Mouse (Mus musculus): ENCODE results near the gene Csf2rb2. TPM values are rescaled to one million over a fixed set of nuclear protein-coding genes. Genes with fewer than 3 reads are reported as not detected.
A peak's percentile ranks its signal among the peaks of the same experiment; 100 is the strongest.
"Not testable (repeated sequence)": the region's sequence is repeated elsewhere in the genome, so short reads cannot be mapped to it uniquely, and the experiment has no call there.

Csf2rb2 gene
- 17.2 and 19.9 TPM in 2 replicates for polyA plus RNA-seq (2012; rRNA removed)

- WGBS: 38% methylated on average over 10 of the region's 10 CpGs
- peak within 1 kb of the TSS; percentile 11; the same call in 1 of the 2 replicates for H3K4me3 ChIP-seq (ENCODE audit: control insufficient read depth, insufficient read depth, low read length)
- DNase-seq: no peak
- no peak for TF ChIP-seq CTCF (IDR thresholded peaks at IDR 0.05; ENCODE audit: borderline replicate concordance, control insufficient read depth, extremely low read depth, insufficient read depth, low read length, poor library complexity)
- no peak for TF ChIP-seq POLR2A (IDR thresholded peaks at IDR 0.05; ENCODE audit: control insufficient read depth, extremely low read depth, insufficient read depth, low read length, poor library complexity)
- no peaks in the 10 kb centered on the region for H3K36me3 ChIP-seq (ENCODE audit: control insufficient read depth, insufficient read depth, low read length)
- H3K4me1 ChIP-seq (replicated peaks; ENCODE audit: control insufficient read depth, insufficient read depth, low read length): no peaks in the 10 kb centered on the region; the same call in 1 of the 2 replicates
- no peaks in the 10 kb centered on the region for H3K27me3 ChIP-seq (ENCODE audit: control insufficient read depth, insufficient read depth, low read length)
- H3K27ac ChIP-seq (ENCODE audit: control insufficient read depth, insufficient read depth, low read length): no peak within 1 kb of the TSS
Measured at GRCm38 (mm10) chr15:78305341-78305933, at the start of gene Csf2rb2. Csf2rb2 (minus strand) TSS chr15:78305721.

GRCm38 (mm10) chr15:78354958-78355357 lies 49.4 kb upstream of the Csf2rb2 start:
- peak; percentile 48 for DNase-seq

GRCm38 (mm10) chr15:78351586-78352165 lies 46.2 kb upstream of the Csf2rb2 start:
- Histone ChIP-seq H3K27me3 (ENCODE audit: control insufficient read depth, insufficient read depth, low read length) (no peaks in the 10 kb centered on the region), H3K4me3 (ENCODE audit: control insufficient read depth, insufficient read depth, low read length) (no peak overlapping the region), H3K36me3 (ENCODE audit: control insufficient read depth, insufficient read depth, low read length) (no peaks in the 10 kb centered on the region), H3K4me1 (replicated peaks; ENCODE audit: control insufficient read depth, insufficient read depth, low read length) (no peaks in the 10 kb centered on the region), H3K27ac (ENCODE audit: control insufficient read depth, insufficient read depth, low read length) (no peak overlapping the region)
- DNase-seq: no peak
- no peak for TF ChIP-seq POLR2A (IDR thresholded peaks at IDR 0.05; ENCODE audit: control insufficient read depth, extremely low read depth, insufficient read depth, low read length, poor library complexity)
- no peak for TF ChIP-seq CTCF (IDR thresholded peaks at IDR 0.05; ENCODE audit: borderline replicate concordance, control insufficient read depth, extremely low read depth, insufficient read depth, low read length, poor library complexity)
- WGBS: 80% methylated on average over 3 of the region's 3 CpGs

More at GRCm38 (mm10) chr15:78354958-78355357, 49.4 kb upstream of the Csf2rb2 start:
- Histone ChIP-seq H3K4me1 (replicated peaks; ENCODE audit: control insufficient read depth, insufficient read depth, low read length) (no peaks in the 10 kb centered on the region), H3K36me3 (ENCODE audit: control insufficient read depth, insufficient read depth, low read length) (no peaks in the 10 kb centered on the region), H3K27me3 (ENCODE audit: control insufficient read depth, insufficient read depth, low read length) (no peaks in the 10 kb centered on the region), H3K4me3 (ENCODE audit: control insufficient read depth, insufficient read depth, low read length) (no peak overlapping the region), H3K27ac (ENCODE audit: control insufficient read depth, insufficient read depth, low read length) (no peak overlapping the region)
- 0% methylated on average over 1 of the region's 1 CpGs for WGBS
- TF ChIP-seq CTCF (IDR thresholded peaks at IDR 0.05; ENCODE audit: borderline replicate concordance, control insufficient read depth, extremely low read depth, insufficient read depth, low read length, poor library complexity) (no peak), POLR2A (IDR thresholded peaks at IDR 0.05; ENCODE audit: control insufficient read depth, extremely low read depth, insufficient read depth, low read length, poor library complexity) (no peak)

DNA sequence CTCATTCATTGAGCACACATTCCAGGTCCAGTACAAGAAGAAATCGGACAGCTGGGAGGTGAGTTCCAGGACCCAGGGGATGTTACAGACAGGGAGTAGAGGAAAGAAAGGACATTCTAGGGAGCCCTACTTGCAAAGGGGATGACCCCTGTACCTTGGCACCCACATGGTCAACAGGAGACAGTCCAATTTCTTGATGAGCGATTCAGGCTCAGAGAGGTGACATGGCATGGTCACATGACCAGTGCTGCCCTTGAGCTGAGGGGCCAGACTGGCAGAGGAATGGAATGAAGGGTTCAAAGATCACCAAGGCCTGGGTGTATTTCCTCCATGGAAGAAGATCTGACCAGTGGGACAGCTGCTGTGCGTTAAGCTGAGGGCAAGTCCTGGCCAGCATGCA lies 39.0 kb upstream of the Csf2rb2 start:
- DNase-seq: no peak
- Histone ChIP-seq H3K4me1 (replicated peaks; ENCODE audit: control insufficient read depth, insufficient read depth, low read length) (no peaks in the 10 kb centered on the region), H3K27ac (ENCODE audit: control insufficient read depth, insufficient read depth, low read length) (no peak overlapping the region), H3K4me3 (ENCODE audit: control insufficient read depth, insufficient read depth, low read length) (no peak overlapping the region), H3K36me3 (ENCODE audit: control insufficient read depth, insufficient read depth, low read length) (no peaks in the 10 kb centered on the region), H3K27me3 (ENCODE audit: control insufficient read depth, insufficient read depth, low read length) (no peaks in the 10 kb centered on the region)
- no peak for TF ChIP-seq POLR2A (IDR thresholded peaks at IDR 0.05; ENCODE audit: control insufficient read depth, extremely low read depth, insufficient read depth, low read length, poor library complexity)
- no peak for TF ChIP-seq CTCF (IDR thresholded peaks at IDR 0.05; ENCODE audit: borderline replicate concordance, control insufficient read depth, extremely low read depth, insufficient read depth, low read length, poor library complexity)
- 97% methylated on average over 3 of the region's 3 CpGs for WGBS

GRCm38 (mm10) chr15:78343683-78344082 lies 38.2 kb upstream of the Csf2rb2 start:
- Histone ChIP-seq H3K4me3 (ENCODE audit: control insufficient read depth, insufficient read depth, low read length) (no peak overlapping the region), H3K27ac (ENCODE audit: control insufficient read depth, insufficient read depth, low read length) (no peak overlapping the region), H3K27me3 (ENCODE audit: control insufficient read depth, insufficient read depth, low read length) (no peaks in the 10 kb centered on the region), H3K36me3 (ENCODE audit: control insufficient read depth, insufficient read depth, low read length) (no peaks in the 10 kb centered on the region), H3K4me1 (replicated peaks; ENCODE audit: control insufficient read depth, insufficient read depth, low read length) (no peaks in the 10 kb centered on the region)
- no peak for DNase-seq
- TF ChIP-seq POLR2A (IDR thresholded peaks at IDR 0.05; ENCODE audit: control insufficient read depth, extremely low read depth, insufficient read depth, low read length, poor library complexity) (no peak), CTCF (IDR thresholded peaks at IDR 0.05; ENCODE audit: borderline replicate concordance, control insufficient read depth, extremely low read depth, insufficient read depth, low read length, poor library complexity) (no peak)
- WGBS: 86% methylated on average over 1 of the region's 1 CpGs

- H3K4me1 ChIP-seq (replicated peaks; ENCODE audit: control insufficient read depth, insufficient read depth, low read length); H3K36me3 ChIP-seq (ENCODE audit: control insufficient read depth, insufficient read depth, low read length); H3K27me3 ChIP-seq (ENCODE audit: control insufficient read depth, insufficient read depth, low read length); H3K27ac ChIP-seq (ENCODE audit: control insufficient read depth, insufficient read depth, low read length); DNase-seq; H3K4me3 ChIP-seq (ENCODE audit: control insufficient read depth, insufficient read depth, low read length): not testable (repeated sequence)
- WGBS: 94% methylated on average over 7 of the region's 7 CpGs
Measured at GRCm38 (mm10) chr15:78340919-78341318, 35.4 kb upstream of the Csf2rb2 start.
